Mouse (Mus musculus) kidney, postnatal 25 days (tissue): ENCODE results near the gene Olfr1289.

Experiments
- DNase-seq, 2 experiments: peaks; one replicate each; pipeline ENCODE4 v3.0.0; 2021; ENCODE audit warnings: mixed read lengths in 2 of 2

Gene Olfr1289

GRCm38 (mm10) chr2:111480519-111480918 lies at the start of gene Olfr1289:
Olfr1289 (plus strand) TSS chr2:111480819.
- DNase-seq, result no peak

- DNase-seq, result no peak
Measured at GRCm38 (mm10) chr2:111448842-111449241, 31.8 kb upstream of the Olfr1289 start, which contains the start of gene Olfr1287. Olfr1287 (plus strand) TSS chr2:111449142.

- no peak for DNase-seq
Measured at GRCm38 (mm10) chr2:111473801-111474200, 6.8 kb upstream of the Olfr1289 start, which contains the start of gene Olfr1288. Olfr1288 (plus strand) TSS chr2:111474101.

- no peak for DNase-seq
Measured at GRCm38 (mm10) chr2:111493729-111494128, 13.1 kb downstream of the Olfr1289 start, which contains the start of gene Olfr1290. Olfr1290 (minus strand) TSS chr2:111493829.

- DNase-seq, result no peak
Measured at GRCm38 (mm10) chr2:111496880-111497279, 16.3 kb downstream of the Olfr1289 start, which contains the start of gene Olfr1291-ps1. Olfr1291-ps1 (plus strand) TSS chr2:111497180.

GRCm38 (mm10) chr2:111517451-111517850 lies 36.8 kb downstream of the Olfr1289 start:
- peak in 1 of 2 experiments; percentile 35 for DNase-seq

GRCm38 (mm10) chr2:111524903-111525302 lies 44.3 kb downstream of the Olfr1289 start, which contains the start of gene Olfr1293-ps:
Olfr1293-ps (plus strand) TSS chr2:111525203.
- no peak for DNase-seq
